Mouse (Mus musculus) stomach, postnatal 0 days (tissue): ENCODE data around the gene Trpm4.

ENCODE experiments used
- CTCF ChIP-seq: IDR thresholded peaks from 2 replicates; pipeline ENCODE4 v1.5.1; 2016; ENCODE audit warnings: antibody characterized with exemption, low read depth, mild to moderate bottlenecking, moderate library complexity
- EP300 ChIP-seq: optimal IDR thresholded peaks from 2 replicates; pipeline ENCODE3; 2016; ENCODE audit warnings: antibody characterized with exemption

- no peak for TF ChIP-seq CTCF
- TF ChIP-seq EP300 = no peak
Observed at GRCm38 (mm10) chr7:45374620-45375019, 41.0 kb upstream of the Trpm4 start.
